Mouse (Mus musculus): ENCODE data around the gene Thap8.
A peak's percentile ranks its signal among the peaks of the same experiment; 100 is the strongest.

Thap8 gene

GRCm38 (mm10) chr7:30315559-30316529 is 36.0 kb downstream of the Thap8 start:
- no peak for DNase-seq (ENCODE audit: low read depth, low spot score)

- DNase-seq (ENCODE audit: low read depth, low spot score): no peak
Measured at GRCm38 (mm10) chr7:30318142-30318541, 38.2 kb downstream of the Thap8 start.

GRCm38 (mm10) chr7:30320946-30321345 is 41.1 kb downstream of the Thap8 start:
- no peak for DNase-seq (ENCODE audit: low read depth, low spot score)

- peak; percentile 97 for DNase-seq (ENCODE audit: low read depth, low spot score)
Measured at GRCm38 (mm10) chr7:30321539-30322284, 41.8 kb downstream of the Thap8 start, which contains the start of gene E130208F15Rik. Gene E130208F15Rik, plus strand, starts transcription at chr7:30321740.

- peak; percentile 97 for DNase-seq (ENCODE audit: low read depth, low spot score)
Measured at GRCm38 (mm10) chr7:30322285-30322667, 42.4 kb downstream of the Thap8 start.

GRCm38 (mm10) chr7:30322865-30323264 is 43.0 kb downstream of the Thap8 start:
- DNase-seq (ENCODE audit: low read depth, low spot score): peak; percentile 71

GRCm38 (mm10) chr7:30323795-30324194 is 43.9 kb downstream of the Thap8 start, which contains the start of gene Sdhaf1:
Gene Sdhaf1, minus strand, starts transcription at chr7:30323895.
- no peak for DNase-seq (ENCODE audit: low read depth, low spot score)

GRCm38 (mm10) chr7:30324300-30324944 is 44.5 kb downstream of the Thap8 start:
- DNase-seq (ENCODE audit: low read depth, low spot score): no peak

GRCm38 (mm10) chr7:30325364-30325763 is 45.5 kb downstream of the Thap8 start:
- DNase-seq (ENCODE audit: low read depth, low spot score): peak; percentile 87

GRCm38 (mm10) chr7:30326427-30326826 is 46.5 kb downstream of the Thap8 start:
- DNase-seq (ENCODE audit: low read depth, low spot score): no peak

GRCm38 (mm10) chr7:30327140-30327539 is 47.2 kb downstream of the Thap8 start:
- DNase-seq (ENCODE audit: low read depth, low spot score): peak; percentile 39

- no peak for DNase-seq (ENCODE audit: low read depth, low spot score)
Measured at GRCm38 (mm10) chr7:30328379-30328778, 48.5 kb downstream of the Thap8 start.

GRCm38 (mm10) chr7:30331887-30332286 is 52.0 kb downstream of the Thap8 start:
- peak; percentile 99 for DNase-seq (ENCODE audit: low read depth, low spot score)

- DNase-seq (ENCODE audit: low read depth, low spot score): no peak
Measured at GRCm38 (mm10) chr7:30332622-30333259, 52.8 kb downstream of the Thap8 start.

- DNase-seq (ENCODE audit: low read depth, low spot score): no peak
Measured at GRCm38 (mm10) chr7:30333436-30333835, 53.5 kb downstream of the Thap8 start.

GRCm38 (mm10) chr7:30334563-30334962 is 54.7 kb downstream of the Thap8 start:
- DNase-seq (ENCODE audit: low read depth, low spot score): no peak

GRCm38 (mm10) chr7:30335688-30336087 is 55.8 kb downstream of the Thap8 start:
- DNase-seq (ENCODE audit: low read depth, low spot score): no peak

- DNase-seq (ENCODE audit: low read depth, low spot score): peak; percentile 92
Measured at GRCm38 (mm10) chr7:30336384-30336783, 56.5 kb downstream of the Thap8 start.

GRCm38 (mm10) chr7:30339432-30340109 is 59.7 kb downstream of the Thap8 start:
- DNase-seq (ENCODE audit: low read depth, low spot score): no peak
